Mouse (Mus musculus): Measurements from ENCODE around the gene 1190002N15Rik.

The 1190002N15Rik gene

DNA sequence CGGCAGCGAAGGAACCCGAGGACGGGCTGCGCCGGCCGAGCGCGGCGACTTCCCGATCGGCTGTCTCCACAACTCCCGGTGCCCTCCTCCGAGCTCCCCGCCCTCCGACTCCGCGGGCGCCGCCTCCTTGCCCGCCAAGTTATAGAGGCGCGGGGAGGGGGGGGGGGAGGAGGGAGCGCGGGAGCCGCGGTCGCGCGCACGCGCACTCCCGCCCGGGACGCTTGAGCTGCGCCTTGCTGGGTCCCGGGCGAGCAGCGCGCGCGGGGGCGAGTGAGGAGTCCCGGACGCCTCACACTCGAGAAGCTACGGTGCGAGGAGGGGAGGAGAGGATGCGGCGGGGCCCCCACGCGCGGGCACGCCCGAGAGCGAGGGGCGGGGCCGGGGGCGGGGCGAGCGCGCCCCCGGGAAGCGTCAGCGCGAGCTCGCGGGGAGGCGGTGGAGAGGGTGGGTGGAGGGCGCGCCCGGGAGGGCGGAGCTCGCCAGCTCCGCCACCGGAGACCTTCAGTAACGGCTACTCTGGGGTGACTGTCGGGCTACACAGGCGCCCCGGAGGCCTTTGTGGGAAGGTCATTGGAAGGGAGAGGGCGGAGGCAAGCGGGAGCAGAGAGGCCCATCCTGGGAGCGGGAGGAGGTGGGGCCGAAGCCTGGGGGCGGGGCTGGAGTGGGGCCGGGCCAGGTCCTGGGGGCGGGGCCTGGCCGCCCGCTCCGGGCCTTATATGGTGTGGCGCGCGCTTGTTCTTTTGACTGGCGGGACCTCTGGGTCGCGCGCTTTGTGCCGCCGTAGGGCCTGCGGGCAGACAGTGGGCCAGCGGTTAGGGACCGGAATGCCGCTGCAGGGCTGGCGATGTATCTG, at the start of gene 1190002N15Rik:
1190002N15Rik (minus strand) TSS at position 112 of the 853 bp plus-strand sequence.
- in situ Hi-C loops (cut with MboI, MseI) = loop anchor here (5.0 to 10.0 kb wide), 2 partner anchors 79 to 137 kb away; no protein-coding TSS in a partner anchor

DNA sequence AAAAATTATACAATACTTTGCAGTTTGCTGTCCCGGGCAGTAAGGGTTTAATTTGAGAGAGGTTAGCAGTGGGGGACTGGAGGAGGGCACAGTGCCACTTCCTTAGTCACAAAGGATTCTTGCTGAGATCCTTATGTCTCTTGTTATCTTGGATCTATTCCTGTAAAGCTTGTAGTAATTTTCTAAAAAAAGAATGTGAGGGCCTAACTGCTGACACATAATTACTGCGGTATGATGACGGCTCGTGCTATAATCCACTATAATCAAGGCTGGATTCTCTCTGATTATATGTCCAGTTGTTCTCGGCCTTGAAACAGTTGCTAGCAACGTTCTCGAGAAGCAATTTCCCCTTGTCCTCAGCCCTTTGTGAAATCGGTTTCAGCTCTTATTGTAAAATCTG, 44.4 kb upstream of the 1190002N15Rik start:
- in situ Hi-C loops (cut with MboI, MseI) = no loop called here

DNA sequence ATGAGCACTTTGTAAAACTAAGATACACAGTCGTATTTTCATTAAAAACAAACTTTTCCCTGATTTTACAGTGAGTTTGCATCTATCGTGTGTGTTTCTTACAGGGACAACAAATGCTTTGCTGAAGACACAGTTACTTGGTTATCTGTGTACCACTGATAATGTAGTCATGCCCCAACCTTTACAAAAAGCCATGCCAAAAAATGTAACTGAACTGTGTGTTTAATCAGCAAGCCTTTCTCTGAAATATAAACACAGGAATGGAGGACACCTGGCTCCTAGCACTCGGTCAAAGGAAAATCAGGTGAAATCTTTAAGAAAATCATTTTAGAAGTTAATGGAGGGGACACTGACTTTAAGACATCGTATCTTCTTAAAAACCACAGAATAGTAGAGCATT, 43.8 kb upstream of the 1190002N15Rik start:
- in situ Hi-C loops (cut with MboI, MseI) = no loop called here

DNA sequence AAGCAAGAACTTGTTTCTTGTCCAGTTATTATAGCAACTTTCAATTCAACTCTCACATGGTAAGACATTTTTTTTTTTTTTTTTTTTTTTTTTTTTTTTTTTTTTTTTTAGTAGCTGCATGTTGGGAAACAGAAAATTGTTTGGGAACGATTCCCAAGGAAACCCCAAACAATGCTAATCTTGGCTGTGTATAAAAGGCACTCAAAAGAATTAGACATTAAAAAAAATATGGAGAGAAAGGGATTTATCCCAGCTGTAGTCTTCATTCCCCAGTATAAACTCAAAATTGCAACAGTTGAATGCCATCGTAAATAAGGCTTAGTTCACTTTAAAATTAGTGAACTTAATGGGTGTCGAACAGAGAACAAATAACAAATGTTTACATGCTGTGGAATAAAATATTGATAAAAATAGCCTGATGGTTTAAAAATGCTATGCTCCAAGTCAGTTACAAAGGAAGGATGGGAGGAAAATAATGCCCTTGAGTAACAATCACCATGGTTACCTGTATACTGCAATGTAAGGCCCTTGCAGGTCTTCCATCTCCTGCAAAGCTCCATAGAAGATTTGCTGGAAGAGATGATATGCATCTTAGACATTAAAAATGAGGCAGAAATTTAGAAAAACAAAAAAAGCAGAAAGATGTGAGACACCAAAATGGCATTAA, 42.3 kb upstream of the 1190002N15Rik start:
- in situ Hi-C loops (cut with MboI, MseI) = no loop called here

DNA sequence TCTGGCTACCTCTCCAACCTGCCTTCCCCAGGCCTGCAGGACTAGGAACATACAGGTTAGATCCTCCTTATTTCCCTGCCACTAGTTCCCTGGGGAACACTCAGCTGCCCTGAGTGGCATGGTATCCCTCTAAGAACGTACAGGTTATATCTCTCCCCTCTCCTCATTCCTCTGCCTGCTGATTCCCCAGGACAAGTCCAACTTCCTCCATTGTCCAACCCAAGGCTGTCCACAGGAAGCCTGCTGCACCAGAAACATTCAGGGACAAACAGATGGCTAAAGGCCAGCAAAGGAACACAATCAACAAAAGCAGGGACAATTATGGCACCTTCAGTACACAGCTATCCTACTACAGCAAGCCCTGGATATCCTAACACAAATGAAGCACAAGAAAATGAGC, 33.9 kb upstream of the 1190002N15Rik start:
- in situ Hi-C loops (cut with MboI, MseI) = no loop called here

DNA sequence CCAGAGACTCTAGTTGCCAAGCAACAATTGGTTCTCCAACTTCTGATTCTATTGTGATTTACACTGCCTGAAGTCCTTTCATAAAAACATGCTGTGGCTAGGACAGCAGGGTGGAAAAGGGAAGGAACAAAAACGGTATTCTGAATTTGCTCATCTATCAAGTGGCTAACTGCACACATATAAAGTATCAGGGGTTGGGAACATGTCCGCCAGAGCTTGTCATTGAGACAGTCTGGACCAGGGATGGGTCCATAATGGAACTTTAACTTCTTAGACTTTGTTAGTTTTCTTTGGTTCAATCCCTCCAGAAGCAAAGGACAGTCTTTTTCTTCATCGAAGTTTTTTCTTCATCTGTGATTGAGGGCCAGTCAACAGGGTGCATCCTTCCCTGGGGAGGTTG, 30.5 kb upstream of the 1190002N15Rik start:
- in situ Hi-C loops (cut with MboI, MseI) = no loop called here

DNA sequence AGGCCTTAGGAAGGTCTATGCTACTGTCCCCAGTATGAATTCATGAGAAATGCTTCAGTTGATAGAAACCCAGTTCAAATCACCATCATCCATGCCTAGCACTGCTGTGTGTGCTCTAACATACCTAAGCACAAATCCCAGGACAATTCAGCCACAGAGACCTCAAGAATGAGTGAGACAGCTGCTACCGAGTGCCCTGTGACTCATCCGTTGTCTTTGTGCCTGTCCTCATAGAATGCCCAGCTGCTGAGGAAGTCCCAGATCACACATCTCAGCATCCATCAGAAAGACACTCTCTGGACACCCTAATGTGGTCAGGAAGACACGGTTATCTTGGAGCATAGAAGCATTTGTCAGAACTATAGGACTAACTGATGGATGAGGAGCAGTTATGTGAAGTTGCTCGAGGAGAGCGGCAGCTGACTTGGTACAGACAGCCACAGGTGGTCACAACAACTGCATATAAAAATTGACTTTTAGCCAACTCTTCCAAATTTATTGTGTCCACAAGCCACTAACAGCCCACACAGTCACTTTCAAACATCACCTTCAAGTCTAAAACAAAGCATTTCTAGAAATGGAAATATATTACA, 29.9 kb upstream of the 1190002N15Rik start:
- in situ Hi-C loops (cut with MboI, MseI) = no loop called here

DNA sequence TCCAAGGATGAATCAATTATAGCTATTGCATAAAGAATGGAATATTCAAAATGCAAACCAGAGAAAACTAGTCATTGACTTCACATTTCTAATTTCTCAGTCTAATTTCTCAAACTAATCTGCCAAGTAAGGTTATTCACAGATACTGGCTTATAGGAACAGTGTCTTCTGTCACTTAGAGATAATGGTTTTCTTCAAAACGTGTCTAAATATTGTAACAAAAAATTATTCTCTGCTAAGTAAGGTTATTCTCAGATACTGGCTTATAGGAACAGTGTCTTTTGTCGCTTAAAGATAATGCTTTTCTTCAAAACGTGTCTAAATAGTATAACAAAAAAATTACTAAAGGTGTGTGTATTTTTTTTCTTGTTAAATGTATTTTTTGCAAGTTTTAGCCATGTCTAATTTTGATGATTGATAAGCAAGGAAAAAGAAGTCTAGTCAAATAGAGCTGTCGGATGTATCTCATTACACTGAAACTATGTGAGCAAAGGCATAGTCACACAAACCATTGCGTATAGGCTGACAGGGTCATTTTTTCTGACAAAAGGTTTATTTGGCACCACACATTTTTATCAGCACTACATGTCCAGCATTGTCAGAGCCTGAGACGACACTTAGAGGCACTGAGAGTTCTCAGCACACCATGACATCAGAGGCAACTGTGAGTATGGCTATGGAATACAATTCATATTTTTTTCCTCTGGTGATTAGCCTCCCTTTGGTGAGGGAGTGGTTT, 19.1 kb upstream of the 1190002N15Rik start:
- in situ Hi-C loops (cut with MboI, MseI) = no loop called here

DNA sequence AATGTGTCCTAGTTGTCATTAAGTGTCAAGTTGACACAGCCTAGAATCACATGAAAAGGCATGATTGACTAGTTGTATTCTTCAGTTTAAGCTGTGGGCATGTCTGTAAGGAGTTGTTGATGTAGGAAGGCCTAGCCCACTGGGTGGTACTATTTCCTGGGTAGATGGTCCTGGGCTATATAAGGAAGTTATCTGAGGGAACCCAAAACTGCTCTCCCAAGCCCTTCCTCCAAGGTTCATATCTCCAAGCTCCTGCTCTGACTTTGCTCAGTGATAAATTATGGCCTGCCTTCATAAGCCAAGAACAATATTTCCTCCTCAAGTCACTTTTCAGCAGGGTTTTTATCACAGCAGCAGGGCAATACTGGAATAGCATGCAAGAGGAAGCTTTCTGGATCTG, 18.4 kb upstream of the 1190002N15Rik start:
- in situ Hi-C loops (cut with MboI, MseI) = no loop called here

DNA sequence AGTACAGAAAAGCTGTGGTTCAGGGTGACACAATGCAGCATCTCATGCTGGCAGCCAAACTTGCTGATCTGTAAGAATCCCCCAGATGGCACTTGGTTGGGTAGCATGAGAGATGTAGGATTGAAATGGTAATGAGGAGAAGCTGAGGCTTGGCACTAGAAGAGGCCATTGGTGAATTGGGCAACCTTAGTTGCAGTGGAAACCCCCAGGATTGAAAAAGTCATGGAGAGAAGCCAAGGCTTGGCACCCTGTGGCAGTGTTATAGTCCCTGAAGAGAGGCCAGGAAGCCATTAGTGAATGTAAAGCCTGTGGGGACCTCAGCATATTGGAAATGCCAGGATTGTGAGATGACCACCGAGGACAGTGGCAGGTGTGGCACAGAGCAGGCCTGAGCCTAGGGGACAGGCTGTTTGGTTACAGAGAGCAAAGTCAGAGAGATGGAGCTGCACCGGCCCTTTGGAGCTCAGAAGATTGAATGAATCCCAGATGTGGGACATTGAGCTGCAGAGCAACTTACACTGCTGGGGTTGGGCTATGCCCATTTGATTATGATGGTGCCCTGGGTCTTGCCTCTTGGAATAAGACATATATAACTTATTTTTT, 12.7 kb upstream of the 1190002N15Rik start:
- in situ Hi-C loops (cut with MboI, MseI) = no loop called here

DNA sequence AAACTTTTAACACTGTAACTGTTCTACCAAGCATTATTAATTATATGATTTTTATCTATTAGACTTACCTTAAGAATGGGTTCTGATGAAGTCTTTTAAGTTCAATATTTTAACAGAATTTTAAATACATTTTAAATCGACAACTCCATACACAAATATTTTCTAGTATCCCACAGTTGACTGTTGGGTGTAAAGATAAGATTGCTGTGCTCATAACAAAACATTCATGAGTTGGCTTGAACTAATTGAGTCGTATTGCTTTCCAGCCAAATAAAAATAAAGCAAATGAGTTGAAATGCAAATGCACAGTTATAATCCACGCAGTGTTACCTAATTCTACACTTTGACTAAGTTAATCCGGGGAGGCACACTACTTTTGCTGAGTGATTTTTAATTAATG, 6.0 kb upstream of the 1190002N15Rik start:
- in situ Hi-C loops (cut with MboI, MseI) = loop anchor here (10.0 kb wide), 1 partner anchor 1301 kb away; the partner anchor contains the start of gene Pls1

DNA sequence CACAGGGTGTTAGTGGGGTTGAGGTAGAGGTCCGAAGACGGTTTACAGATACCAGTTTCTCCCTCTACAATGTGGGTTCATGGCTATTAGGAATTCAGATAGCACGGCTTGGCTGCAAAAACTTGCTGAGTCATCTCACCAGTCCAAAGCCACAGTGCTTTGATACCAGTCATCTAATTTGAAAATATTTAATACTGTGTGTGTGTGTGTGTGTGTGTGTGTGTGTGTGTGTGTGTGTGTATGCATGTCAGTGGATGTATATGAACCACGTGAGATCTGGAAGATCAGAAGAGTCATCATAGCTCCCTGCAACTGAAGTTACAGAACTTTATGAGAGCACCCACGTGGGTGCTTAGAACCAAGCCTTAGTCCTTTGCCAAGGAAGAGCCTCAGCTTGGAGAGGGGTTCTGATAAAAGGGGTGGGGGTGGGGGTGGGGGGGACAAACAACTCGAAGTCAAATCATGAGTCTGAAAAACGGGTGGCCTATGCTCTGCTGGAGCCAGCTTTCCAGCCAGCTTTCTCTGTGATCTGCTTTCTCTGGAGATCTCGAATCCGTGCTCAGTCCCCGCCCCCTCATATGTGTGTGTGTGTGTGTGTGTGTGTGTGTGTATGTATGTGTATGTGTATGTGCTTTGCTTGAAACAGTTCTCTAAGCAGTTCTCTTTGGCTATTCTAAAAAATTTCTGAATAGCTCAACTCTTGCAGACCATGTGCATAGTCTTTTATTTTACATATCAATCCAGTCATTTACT, 2.6 kb upstream of the 1190002N15Rik start:
- in situ Hi-C loops (cut with MboI, MseI) = loop anchor here (10.0 kb wide), 1 partner anchor 1304 kb away; the partner anchor contains the start of gene Pls1

DNA sequence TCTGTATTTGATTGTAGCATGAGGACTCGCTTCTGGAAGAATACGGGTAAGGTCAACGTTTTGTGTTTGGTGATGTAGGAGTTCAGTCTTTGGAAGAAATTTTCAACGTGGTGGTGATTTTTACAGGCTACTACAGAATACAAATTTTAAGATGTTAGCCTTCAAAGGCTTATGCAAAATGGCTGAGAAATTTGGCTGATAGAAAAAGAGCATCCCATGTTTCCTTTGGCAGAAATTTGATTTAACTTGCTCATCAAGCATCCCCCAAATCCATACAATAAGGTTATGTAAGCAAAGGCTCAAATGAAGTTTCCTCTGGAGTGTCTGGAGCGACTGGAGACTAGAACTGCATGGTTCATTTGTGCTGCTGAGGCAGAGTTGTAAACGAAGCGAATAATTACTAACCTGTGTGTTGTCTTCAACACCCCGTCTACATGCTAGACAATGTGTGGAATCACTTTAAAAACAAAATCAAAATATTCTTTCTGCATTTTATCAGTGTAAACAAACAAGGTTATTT, 1.5 kb upstream of the 1190002N15Rik start:
- in situ Hi-C loops (cut with MboI, MseI) = loop anchor here (5.0 to 10.0 kb wide), 2 partner anchors 78 to 135 kb away; no protein-coding TSS in a partner anchor

DNA sequence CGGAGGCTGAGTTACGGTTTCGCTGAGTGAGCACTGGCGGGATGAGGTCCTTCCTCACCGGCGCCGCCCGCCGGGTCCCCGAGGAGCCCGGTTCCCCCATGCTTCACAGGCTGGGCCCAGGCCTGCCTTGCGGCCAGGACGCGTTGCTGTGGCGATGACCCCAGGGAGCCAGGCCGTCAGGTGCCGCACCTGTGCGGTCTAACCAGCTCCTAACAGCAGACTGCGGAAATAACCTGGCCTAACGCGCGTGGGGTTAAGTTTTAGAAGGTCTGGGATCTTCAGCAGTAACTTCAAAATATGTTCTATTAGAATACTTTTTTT, 902 bp upstream of the 1190002N15Rik start:
- in situ Hi-C loops (cut with MboI, MseI) = loop anchor here (5.0 to 10.0 kb wide), 2 partner anchors 79 to 136 kb away; no protein-coding TSS in a partner anchor

DNA sequence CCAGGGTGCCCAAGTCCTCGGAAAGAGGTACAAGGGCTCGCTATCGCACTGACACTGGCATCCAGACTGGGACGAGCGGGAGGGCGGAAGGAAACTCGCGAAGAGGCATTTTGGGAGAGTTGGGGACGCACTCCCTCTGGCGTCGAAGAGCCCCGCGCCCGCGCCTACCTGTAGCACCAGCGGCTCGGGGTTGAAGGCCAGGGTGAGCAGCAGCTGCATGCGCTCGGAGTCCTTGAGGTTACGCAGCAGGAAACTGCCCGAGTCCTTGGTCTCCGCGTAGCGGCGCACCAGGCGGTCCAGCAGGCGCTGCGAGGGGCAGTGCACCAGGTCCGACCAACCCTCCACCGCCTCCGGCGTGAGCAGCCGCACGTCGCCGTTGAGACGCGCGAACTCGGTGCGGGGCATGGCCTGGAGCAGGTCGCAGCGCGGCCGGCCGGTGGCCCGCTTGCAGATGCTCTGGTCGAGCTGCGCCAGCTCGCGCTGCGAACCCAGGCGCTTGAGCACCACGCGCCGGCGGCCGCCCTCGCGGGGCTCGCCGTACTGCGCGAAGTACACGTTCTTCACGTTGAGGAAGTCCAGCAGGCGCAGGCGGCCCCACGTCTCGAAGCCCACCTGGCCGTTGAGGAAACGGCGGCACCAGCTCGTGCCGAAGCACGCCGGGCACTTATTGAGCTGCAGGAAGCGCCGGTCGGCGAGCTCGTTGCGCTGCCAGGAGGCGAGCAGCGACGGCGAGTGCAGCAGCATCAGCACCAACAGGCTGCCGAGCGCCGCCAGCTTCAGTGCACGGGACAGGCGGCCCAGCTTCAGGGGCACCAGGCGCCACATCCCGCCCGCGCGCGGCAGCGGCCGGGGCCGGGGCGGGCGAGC, 597 bp downstream of the 1190002N15Rik start:
- in situ Hi-C loops (cut with MboI, MseI) = loop anchor here (5.0 to 10.0 kb wide), 2 partner anchors 80 to 138 kb away; no protein-coding TSS in a partner anchor

DNA sequence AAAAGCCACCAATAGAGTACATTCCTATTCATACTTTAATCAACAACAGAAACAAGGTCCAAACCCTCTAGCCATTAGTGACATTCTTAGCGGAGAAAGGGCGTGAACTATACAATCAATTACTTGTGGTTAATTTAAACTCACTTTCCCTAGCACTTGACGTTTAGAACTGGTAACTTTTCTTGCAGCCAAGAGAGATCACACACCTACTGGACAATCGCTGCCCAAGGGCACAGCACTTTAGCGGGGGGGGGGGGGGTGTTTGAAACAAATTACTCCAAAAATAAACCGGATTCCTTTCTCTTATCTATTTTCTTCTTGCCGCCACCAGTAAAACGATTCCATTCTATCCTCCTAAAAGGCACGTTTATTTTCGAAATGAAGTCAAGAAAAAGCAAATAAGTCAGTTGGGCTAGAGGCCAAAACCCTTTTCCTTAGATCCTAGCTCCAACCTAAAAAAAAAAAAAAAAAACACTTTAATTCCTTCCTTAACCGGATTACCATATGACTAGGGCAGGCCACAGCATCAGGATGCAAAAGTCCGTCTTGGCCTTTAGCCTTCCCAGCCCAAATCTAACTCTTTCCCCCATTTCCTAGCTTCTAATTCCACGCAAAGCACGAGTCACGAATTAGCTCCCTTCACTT, 1.5 kb downstream of the 1190002N15Rik start:
- in situ Hi-C loops (cut with MboI, MseI) = loop anchor here (5.0 to 10.0 kb wide), 2 partner anchors 81 to 138 kb away; no protein-coding TSS in a partner anchor

DNA sequence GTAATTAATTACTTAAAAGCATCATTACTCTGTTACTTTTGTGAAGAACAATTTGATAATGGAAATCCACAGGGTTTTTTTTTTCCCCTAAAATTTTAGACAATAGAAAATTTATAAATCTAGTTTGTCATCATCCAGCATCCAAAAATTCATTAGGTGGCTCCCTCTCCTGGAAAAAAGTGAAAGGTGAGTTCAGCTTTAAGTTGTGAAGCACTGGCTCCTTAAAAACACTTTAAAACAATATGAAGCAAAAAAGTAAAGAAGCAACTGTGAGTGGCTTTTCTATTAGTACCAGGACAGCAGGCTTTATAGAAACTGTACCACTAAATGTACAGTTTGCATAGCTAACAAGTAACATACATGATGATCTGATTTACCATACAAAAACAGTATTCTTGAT, 3.1 kb downstream of the 1190002N15Rik start:
- in situ Hi-C loops (cut with MboI, MseI) = loop anchor here (5.0 to 10.0 kb wide), 2 partner anchors 83 to 140 kb away; no protein-coding TSS in a partner anchor

DNA sequence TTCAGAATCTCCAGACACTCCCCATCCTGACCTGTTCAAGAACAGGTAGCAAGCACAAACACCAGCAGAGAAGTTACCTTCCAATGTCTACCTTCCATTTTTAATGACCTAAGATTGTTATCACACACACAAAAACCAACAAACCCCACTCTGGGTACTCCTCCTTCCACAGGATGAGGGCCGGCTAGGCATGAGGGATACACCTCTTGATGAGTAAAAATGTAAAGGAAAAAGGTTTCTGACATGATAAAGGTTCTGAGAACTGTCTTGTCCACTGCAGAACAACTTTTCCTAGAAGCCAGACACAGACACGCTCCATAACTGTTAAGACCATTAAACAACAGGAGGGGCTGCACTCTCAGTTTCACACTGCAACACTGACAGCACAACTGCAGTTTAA, 3.7 kb downstream of the 1190002N15Rik start:
- in situ Hi-C loops (cut with MboI, MseI) = loop anchor here (10.0 kb wide), 1 partner anchor 141 kb away; no protein-coding TSS in a partner anchor

All from regulatory T cell (primary cell).